Mouse (Mus musculus): ENCODE measurements around the gene Ankrd26.
A peak's percentile ranks its signal among the peaks of the same experiment; 100 is the strongest.

Gene Ankrd26

GRCm38 (mm10) chr6:118478957-118479708 is 82.9 kb downstream of the Ankrd26 start, which contains the start of gene Zfp9:
TSS of gene Zfp9 (minus strand) at chr6:118479320.
- DNase-seq, result peak; percentile 83

GRCm38 (mm10) chr6:118477875-118478785 is 83.9 kb downstream of the Ankrd26 start:
- no peak for DNase-seq

DNA sequence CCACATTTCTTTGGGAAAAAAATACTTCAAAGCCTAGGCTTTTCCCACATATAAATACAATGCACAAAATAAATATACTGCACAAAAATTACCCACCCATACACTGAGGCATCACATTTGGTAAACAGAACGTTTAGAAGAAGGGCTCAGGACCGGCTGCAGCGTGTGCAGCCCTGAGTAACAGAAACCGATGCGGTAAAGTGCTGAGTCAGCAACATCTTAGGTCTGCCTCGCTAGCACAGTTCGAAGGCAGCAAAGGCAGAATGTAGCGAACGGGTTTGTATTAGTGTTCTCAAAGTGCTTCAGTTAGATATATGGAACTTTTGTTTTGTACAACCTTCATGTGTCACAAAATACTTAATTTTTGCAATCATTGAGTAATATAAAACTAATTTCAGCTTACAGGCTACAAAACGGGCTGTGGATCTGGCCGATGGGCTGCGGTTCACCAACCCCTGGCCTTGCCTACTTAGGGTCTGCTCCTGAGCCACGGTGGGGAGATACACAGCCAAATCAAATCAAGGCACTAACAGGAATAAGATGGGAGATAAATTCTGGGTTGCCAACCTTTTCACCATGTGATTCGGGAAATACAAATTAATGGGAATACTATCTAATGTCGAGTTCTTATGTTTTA is 99.8 kb downstream of the Ankrd26 start:
- no peak for DNase-seq

DNA sequence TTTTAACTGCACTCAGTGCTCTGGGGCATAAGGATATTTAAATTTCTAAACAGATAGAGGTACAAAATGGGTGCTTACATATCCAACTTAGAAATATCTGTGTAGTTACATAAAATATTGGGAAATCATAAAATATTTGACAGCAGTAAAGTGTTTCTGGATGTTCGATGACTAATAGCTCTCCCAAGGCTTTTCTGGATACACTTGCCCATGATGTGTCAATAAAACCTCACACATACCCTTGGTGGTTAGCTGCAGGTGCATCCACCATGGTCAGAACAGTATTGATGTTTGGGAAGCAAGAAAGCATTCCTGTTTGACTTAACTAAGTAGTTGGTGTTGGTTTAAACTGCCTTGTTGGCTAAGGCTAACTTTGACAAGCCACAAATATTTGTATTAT is 104.3 kb downstream of the Ankrd26 start:
- DNase-seq, result no peak

- peak; percentile 94 for DNase-seq
These were observed 106.9 kb downstream of the Ankrd26 start, which contains the start of gene Zfp248 for GRCm38 (mm10) chr6:118455042-118455631. TSS of gene Zfp248 (minus strand) at chr6:118455528.

GRCm38 (mm10) chr6:118454452-118454851 is 107.6 kb downstream of the Ankrd26 start:
- DNase-seq, result no peak
